Mouse (Mus musculus) retina, adult 2 months (tissue): ENCODE measurements at regions not wholly inside any gene's neighbourhood (a gene's known extent, or its start where the extent isn't known, plus 50 kb on each side); places are given as distances from the start of the nearest gene placed in this dataset.

Experiments
- DNase-seq: peaks from one replicate; pipeline ENCODE4 v3.0.0-alpha.2; 2012; ENCODE audit warnings: low read depth, low spot score

DNA sequence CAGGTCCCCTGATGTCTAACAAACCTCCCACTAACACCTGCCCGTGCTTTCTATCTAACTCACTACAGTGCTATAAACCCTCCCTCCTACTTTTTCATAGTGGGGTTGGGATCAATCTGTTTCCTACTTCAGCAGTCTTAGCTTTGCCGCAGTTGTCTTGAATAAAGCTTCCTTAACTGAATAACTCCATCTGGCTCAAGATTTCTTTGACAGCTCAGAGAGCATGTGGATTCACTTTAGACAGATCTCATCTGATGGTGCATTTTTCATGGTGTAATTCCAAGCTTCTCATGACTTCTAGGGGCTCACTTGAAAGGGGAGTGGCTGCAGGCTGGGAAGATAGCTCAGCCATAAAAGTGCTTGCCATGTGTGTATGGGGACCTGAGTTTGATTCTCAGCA is 313.2 kb upstream of the Dpyd start:
- no peak for DNase-seq

- DNase-seq = no peak
These were observed 286.0 kb upstream of the Dpyd start for GRCm38 (mm10) chr3:118275917-118276316.

DNA sequence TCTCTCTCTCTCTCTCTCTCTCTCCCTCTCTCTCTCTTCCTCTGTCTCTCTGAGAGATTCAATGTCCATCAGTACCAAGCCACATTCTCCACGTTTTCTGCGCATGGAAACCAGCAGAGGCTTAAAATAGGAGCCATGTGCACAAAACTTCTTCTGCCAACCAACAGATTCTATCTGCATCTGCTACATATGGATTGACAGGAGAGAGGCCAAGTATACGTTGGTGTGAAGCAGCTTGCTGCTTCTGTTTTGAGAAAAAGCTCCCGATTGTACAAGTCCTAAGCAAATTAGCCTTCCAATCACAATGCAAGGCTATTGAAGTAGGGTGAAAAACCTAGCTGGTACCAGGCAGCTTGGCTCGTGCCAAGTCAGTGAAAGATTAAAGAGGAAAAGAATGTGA is 283.7 kb upstream of the Dpyd start:
- DNase-seq = no peak

DNA sequence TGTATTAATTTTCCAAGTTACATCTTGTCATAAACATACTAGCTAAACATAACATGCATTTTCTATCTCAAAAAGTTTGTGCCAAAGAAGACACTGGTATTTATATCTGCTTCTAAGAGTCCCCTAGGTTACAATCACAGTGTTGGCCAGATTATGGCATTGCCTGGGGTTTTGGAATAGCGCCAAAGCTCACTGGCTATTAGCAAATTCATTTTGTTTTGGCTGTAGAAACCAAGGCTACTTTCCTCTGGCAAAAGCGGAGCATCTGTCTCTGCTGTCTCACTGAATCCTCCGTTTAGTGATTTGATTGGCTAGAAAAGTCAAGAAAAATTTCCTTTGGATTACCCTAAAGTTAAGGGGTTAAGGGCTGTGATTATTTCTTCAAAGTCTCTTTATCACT is 275.0 kb upstream of the Dpyd start:
- DNase-seq = no peak

DNA sequence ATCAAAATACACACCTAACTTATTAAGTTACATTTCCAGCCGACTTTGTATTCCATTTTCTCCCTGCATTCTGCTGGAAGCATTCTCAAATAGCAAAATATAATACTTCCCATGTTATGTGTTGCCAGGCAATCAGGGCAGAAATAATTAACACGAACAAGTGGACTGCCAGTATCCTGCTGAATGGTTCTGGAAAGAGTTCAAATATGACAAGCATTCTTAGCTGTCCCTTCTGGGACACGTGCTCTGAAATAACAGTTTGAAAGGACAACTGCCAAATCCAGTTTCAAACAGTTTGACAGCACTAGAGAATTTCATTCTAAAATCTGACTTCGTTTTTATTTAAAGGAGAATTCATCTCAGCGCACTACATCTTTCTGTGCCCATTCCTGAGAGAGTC is 236.8 kb upstream of the Dpyd start:
- peak; percentile 2 for DNase-seq

DNA sequence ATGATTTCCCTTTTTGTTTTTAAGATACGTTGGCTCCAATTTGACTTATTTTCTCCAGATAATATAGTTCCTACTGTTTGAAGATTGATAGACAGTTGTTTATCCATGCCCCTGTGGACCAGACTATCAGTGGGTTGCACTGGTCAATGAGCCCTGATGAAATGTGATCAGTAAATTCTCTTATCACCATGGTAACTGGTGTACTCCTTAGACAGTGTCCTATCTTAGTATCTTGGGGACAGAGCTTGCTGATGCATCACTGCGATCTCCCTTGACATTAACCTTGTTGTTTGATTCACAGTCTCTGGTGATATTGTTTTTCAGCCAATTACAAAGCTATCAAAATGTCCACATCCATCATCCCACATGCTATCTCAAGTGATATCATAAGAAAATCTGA is 233.7 kb upstream of the Dpyd start:
- DNase-seq = no peak

GRCm38 (mm10) chr3:118329132-118329674 is 232.7 kb upstream of the Dpyd start:
- DNase-seq = no peak

DNA sequence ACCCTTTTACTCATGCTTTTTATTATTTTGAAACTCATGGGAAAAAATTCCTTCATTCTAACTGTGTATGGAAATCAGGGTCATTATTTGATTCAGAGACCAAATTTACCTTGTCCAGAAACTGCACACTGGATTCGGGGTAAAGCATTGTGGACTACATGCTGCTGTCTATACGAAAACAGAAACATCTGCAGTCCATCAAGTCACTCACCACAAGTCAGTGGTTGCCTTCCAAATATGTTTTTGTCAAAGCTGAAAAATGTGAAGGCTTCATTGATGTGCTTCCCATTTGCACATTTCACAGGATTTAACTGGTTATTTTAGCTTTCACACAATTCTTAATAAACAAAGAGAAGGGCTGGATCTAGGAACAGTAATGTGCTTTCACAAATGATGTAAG is 230.4 kb upstream of the Dpyd start:
- no peak for DNase-seq

DNA sequence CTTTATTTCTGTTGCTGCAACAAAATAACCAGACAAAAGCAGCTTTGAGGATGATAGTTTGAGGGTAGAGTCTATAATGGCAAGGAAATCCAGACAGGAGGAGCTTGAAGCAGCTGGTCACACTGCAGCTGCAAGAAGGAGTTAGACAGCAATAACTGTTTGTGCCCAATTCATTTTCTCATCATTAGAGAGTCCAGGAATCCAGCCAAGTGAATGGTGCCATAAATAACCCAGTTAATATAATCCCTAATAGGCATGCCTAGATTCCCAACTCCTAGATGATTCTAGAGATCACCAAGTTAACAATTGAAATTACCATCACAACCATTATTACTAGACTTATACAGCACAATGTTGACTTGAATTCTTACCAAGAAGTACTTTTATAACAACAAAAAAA is 223.2 kb upstream of the Dpyd start:
- DNase-seq = no peak

DNA sequence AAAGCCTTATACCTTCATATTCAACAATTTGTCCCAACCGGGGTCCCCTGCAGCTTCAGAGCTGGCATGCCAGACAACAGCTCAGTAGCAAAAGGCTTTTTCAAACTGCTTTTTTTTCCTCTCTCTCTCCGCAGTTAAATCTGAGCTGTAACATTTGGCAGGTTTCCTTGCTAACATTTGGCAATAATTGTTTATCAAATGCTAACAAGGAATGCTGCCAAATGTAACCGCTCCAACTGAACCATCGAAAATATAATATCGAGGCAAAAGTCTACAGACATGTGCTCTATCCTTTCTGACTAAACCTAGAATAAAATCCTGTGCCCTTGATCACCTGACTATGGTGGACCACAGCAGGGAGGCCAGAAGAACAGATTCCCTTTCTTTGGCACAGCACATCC is 200.2 kb upstream of the Dpyd start:
- DNase-seq = no peak
